Mouse (Mus musculus) lung, postnatal 0 days (tissue): Measurements from ENCODE around the gene Olfr469.

Experiments
- CTCF ChIP-seq: IDR thresholded peaks from 2 replicates; pipeline ENCODE4 v1.5.1; 2016; ENCODE audit warnings: antibody characterized with exemption, mild to moderate bottlenecking
- EP300 ChIP-seq: IDR thresholded peaks from 2 replicates; pipeline ENCODE4 v1.6.1; 2016; ENCODE audit warnings: antibody characterized with exemption, mild to moderate bottlenecking, control low read depth

GRCm38 (mm10) chr7:107770812-107771211, 54.5 kb downstream of the Olfr469 start:
- TF ChIP-seq CTCF (no peak), EP300 (no peak)
